Mouse (Mus musculus): ENCODE data around the gene Nckap5.

DNA sequence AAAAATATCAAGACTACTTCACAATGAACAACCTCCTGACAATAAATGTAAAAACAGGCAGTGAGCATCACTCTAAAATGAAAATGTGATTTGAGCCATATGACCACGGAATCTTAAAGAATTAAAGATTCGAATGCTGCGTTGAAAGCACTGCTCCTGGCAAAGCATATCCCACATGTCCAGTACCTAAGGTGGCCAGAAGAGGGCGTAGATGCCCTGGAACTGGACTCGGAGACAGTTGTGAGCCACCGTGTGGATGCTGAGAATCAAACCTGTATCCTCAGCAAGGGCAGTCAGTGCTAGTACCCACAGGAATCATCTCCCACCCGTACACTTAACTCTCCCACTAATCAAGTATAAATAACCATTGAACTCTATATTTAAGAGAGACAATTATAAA, 333.9 kb downstream of the Nckap5 start:
- TF ChIP-seq CTCF (IDR thresholded peaks at IDR 0.05; ENCODE audit: low read depth) (peak; percentile 42), EP300 (IDR thresholded peaks at IDR 0.05; ENCODE audit: low read depth) (no peak)

Measured in liver, embryonic 14.5 days (tissue).